Mouse (Mus musculus) MEL (cell line): ENCODE results near the gene Trappc13. TPM values are rescaled to one million over a fixed set of nuclear protein-coding genes. Genes with fewer than 3 reads are reported as not detected.
"Not testable (repeated sequence)": the region's sequence is repeated elsewhere in the genome, so short reads cannot be mapped to it uniquely, and the experiment has no call there.

Experiments used
- DNase-seq: peaks from one replicate; pipeline ENCODE4 v3.0.0; 2011; ENCODE audit warnings: low read depth, low spot score
- H3K27ac ChIP-seq: 2 replicates; pipeline ENCODE4 v1.5.1; 2012; ENCODE audit warnings: low read depth, mild to moderate bottlenecking, control low read depth, low read length, moderate library complexity; ENCODE audit not compliant: control insufficient read depth
- H3K27me3 ChIP-seq, 2 experiments: fragments of 150-350 bp in 1 of 2; sonication (generic) in 1 of 2; 2 replicates each; pipeline ENCODE4 v1.6.1; 2012; ENCODE audit warnings: low read length in 2 of 2, mild to moderate bottlenecking in 2 of 2, improper control_type of control experiment in 1 of 2, moderate library complexity in 1 of 2; ENCODE audit not compliant: insufficient read depth in 2 of 2, control insufficient read depth in 1 of 2
- H3K36me3 ChIP-seq, 2 experiments: 2 replicates each; pipeline ENCODE4 v1.6.1; 2012 to 2014; ENCODE audit warnings: low read length in 2 of 2, improper control_type of control experiment in 1 of 2, inconsistent platforms in 1 of 2, mild to moderate bottlenecking in 1 of 2; ENCODE audit not compliant: insufficient read depth in 2 of 2, control insufficient read depth in 1 of 2
- H3K4me1 ChIP-seq, 2 experiments: fragments of 150-350 bp in 1 of 2; sonication (generic) in 1 of 2; 2 replicates each; pipeline ENCODE4 v1.6.1; 2012; ENCODE audit warnings: low read length in 2 of 2, improper control_type of control experiment in 1 of 2, mild to moderate bottlenecking in 1 of 2; ENCODE audit not compliant: insufficient read depth in 2 of 2, control insufficient read depth in 1 of 2
- H3K4me3 ChIP-seq, 2 experiments: fragments of 150-350 bp in 1 of 2; sonication (generic) in 1 of 2; 2 replicates each; pipeline ENCODE4 v1.5.1; 2012; ENCODE audit warnings: low read depth in 2 of 2, low read length in 2 of 2, mild to moderate bottlenecking in 2 of 2, moderate library complexity in 2 of 2, control low read depth in 1 of 2, improper control_type of control experiment in 1 of 2; ENCODE audit not compliant: control insufficient read depth in 1 of 2, insufficient read depth in 1 of 2
- H3K79me2 ChIP-seq: 2 replicates; pipeline ENCODE4 v1.6.1; 2012; ENCODE audit warnings: mild to moderate bottlenecking, low read length, moderate library complexity; ENCODE audit not compliant: control insufficient read depth, poor library complexity, insufficient read depth
- H3K9ac ChIP-seq: 2 replicates; pipeline ENCODE4 v1.6.1; 2012; ENCODE audit warnings: low read depth, mild to moderate bottlenecking, control low read depth, low read length, moderate library complexity; ENCODE audit not compliant: control insufficient read depth, poor library complexity, severe bottlenecking
- H3K9me3 ChIP-seq: fragments of 150-350 bp; sonication (generic); replicated peaks from 2 replicates; pipeline ENCODE4 v1.6.1; 2012; ENCODE audit warnings: mild to moderate bottlenecking, low read length, improper control_type of control experiment, moderate library complexity; ENCODE audit not compliant: insufficient read depth
- CHD2 ChIP-seq: IDR thresholded peaks from 2 replicates; pipeline ENCODE4 v1.6.1; 2011; ENCODE audit warnings: low read length, improper control_type of control experiment
- CTCF ChIP-seq, 3 experiments: IDR thresholded peaks in 2 of 3; conservative IDR thresholded peaks in 1 of 3; 2 replicates each; pipeline ENCODE4 v1.5.1; 2011 to 2012; ENCODE audit warnings: low read length in 3 of 3, low read depth in 2 of 3, mild to moderate bottlenecking in 2 of 3, improper control_type of control experiment in 1 of 3, inconsistent platforms in 1 of 3, mixed read lengths in 1 of 3, moderate library complexity in 1 of 3; ENCODE audit not compliant: control insufficient read depth in 1 of 3, insufficient read depth in 1 of 3, poor library complexity in 1 of 3, severe bottlenecking in 1 of 3
- GATA1 ChIP-seq: IDR thresholded peaks from 2 replicates; pipeline ENCODE4 v1.6.1; 2011; ENCODE audit warnings: low read depth, low read length, improper control_type of control experiment
- MAFK ChIP-seq: IDR thresholded peaks from 2 replicates; pipeline ENCODE4 v1.6.1; 2011; ENCODE audit warnings: low read depth, mild to moderate bottlenecking, low read length, improper control_type of control experiment, borderline replicate concordance
- MAX ChIP-seq: IDR thresholded peaks from 2 replicates; pipeline ENCODE4 v1.6.1; 2011; ENCODE audit warnings: low read length, improper control_type of control experiment
- NELFE ChIP-seq: IDR thresholded peaks from 2 replicates; pipeline ENCODE4 v1.6.1; 2011; ENCODE audit warnings: low read depth, low read length, improper control_type of control experiment
- POLR2A ChIP-seq, 2 experiments: IDR thresholded peaks; 2 replicates each; pipeline ENCODE4 v1.6.1; 2011 to 2012; ENCODE audit warnings: low read length in 2 of 2, mild to moderate bottlenecking in 2 of 2, control low read depth in 1 of 2, improper control_type of control experiment in 1 of 2, low read depth in 1 of 2, moderate library complexity in 1 of 2; ENCODE audit not compliant: control insufficient read depth in 1 of 2, insufficient read depth in 1 of 2, poor library complexity in 1 of 2
- POLR2AphosphoS5 ChIP-seq: IDR thresholded peaks from 2 replicates; pipeline ENCODE4 v1.6.1; 2012; ENCODE audit warnings: low read depth, borderline replicate concordance, mild to moderate bottlenecking, inconsistent platforms, low read length, moderate library complexity, mixed read lengths
- RAD21 ChIP-seq: IDR thresholded peaks from 2 replicates; pipeline ENCODE4 v1.6.1; 2011; ENCODE audit warnings: mild to moderate bottlenecking, low read depth, low read length, improper control_type of control experiment
- SMC3 ChIP-seq: IDR thresholded peaks from 2 replicates; pipeline ENCODE4 v1.6.1; 2011; ENCODE audit warnings: low read depth, low read length, improper control_type of control experiment
- TBP ChIP-seq: IDR thresholded peaks from 2 replicates; pipeline ENCODE4 v1.8.0; 2011; ENCODE audit warnings: low read depth, low read length, improper control_type of control experiment
- USF1 ChIP-seq: IDR thresholded peaks from 2 replicates; pipeline ENCODE4 v1.6.1; 2014; ENCODE audit warnings: low read depth, mild to moderate bottlenecking, inconsistent platforms, low read length, improper control_type of control experiment, moderate library complexity
- polyA plus RNA-seq, 2 experiments: library from polyadenylated mRNA; stranded (reverse) in 1 of 2; unstranded in 1 of 2; fragments of >175 nt in 1 of 2; fragments of >200 nt in 1 of 2; gene quantifications; 2 replicates each; pipeline versions ENCODE4 v1.2.1 to v1.2.4; 2012; ENCODE audit warnings: low replicate concordance in 2 of 2, low read depth in 1 of 2; ENCODE audit not compliant: insufficient read length in 2 of 2, insufficient read depth in 1 of 2, missing spikeins in 1 of 2
- total RNA-seq: library from RNA; depleted of rRNA; stranded (reverse); fragments of 300-350 nt; gene quantifications from 2 replicates; pipeline ENCODE4 v1.2.3, GENCODE M21; 2012

Gene Trappc13
- total and polyA plus RNA-seq, 3 experiments: 28.3 to 33.5 TPM; not detected in 1

GRCm38 (mm10) chr13:104227478-104227877 lies 49.2 kb upstream of the Trappc13 start:
- H3K27ac ChIP-seq: peak overlapping the region; percentile 51
- no peaks in the 10 kb centered on the region for H3K27me3 ChIP-seq
- H3K4me3 ChIP-seq: peak overlapping the region; percentile 61 to 92
- H3K36me3 ChIP-seq: peaks cover 0 to 25% of the 10 kb centered on the region in 2 experiments; a peak in 3 of 4 replicates
- H3K9ac ChIP-seq: peak overlapping the region; percentile 93
- H3K79me2 ChIP-seq: peaks cover 27% of the 10 kb centered on the region
- TF ChIP-seq USF1 (peak; percentile 68; the same call in 1 of the 2 replicates), POLR2AphosphoS5 (no peak), CHD2 (no peak)
- no peaks in the 10 kb centered on the region for H3K9me3 ChIP-seq
- DNase-seq: peak; percentile 49
- peaks cover 3 to 8% of the 10 kb centered on the region in 2 experiments for H3K4me1 ChIP-seq

- H3K4me3 ChIP-seq: no peak overlapping the region
- no peak overlapping the region for H3K9ac ChIP-seq
- H3K79me2 ChIP-seq: no peaks in the 10 kb centered on the region
- no peaks in the 10 kb centered on the region for H3K27me3 ChIP-seq
- TF ChIP-seq MAFK (no peak), NELFE (no peak), MAX (no peak), GATA1 (peak; percentile 25; the same call in 1 of the 2 replicates), RAD21 (peak; percentile 41), TBP (no peak), POLR2A (IDR thresholded peaks at IDR 0.05; ENCODE audit: control insufficient read depth in 1 of 2, insufficient read depth in 1 of 2, low read depth in 1 of 2, low read length in 2 of 2, poor library complexity in 1 of 2) (no peak), CTCF (IDR thresholded peaks at IDR 0.05 in 2 of 3, conservative IDR thresholded peaks at IDR 0.05 in 1 of 3; ENCODE audit: control insufficient read depth in 1 of 3, insufficient read depth in 1 of 3, low read depth in 2 of 3, low read length in 3 of 3, poor library complexity in 1 of 3, severe bottlenecking in 1 of 3) (peak in 1 of 3 experiments; percentile 46; a peak in 2 of 6 replicates), SMC3 (peak; percentile 19; the same call in 1 of the 2 replicates)
- TF ChIP-seq, all 39 proteins: peak for 4
- peaks cover 0 to 30% of the 10 kb centered on the region in 2 experiments; a peak in 2 of 4 replicates for H3K36me3 ChIP-seq
- H3K9me3 ChIP-seq: no peaks in the 10 kb centered on the region
- H3K4me1 ChIP-seq: no peaks in the 10 kb centered on the region
- peak; percentile 41 for DNase-seq
- H3K27ac ChIP-seq: no peak overlapping the region
Observed at GRCm38 (mm10) chr13:104204313-104204712, 26.0 kb upstream of the Trappc13 start.

- not testable (repeated sequence) for H3K27ac ChIP-seq, H3K27me3 ChIP-seq, H3K4me1 ChIP-seq, H3K9me3 ChIP-seq, H3K9ac ChIP-seq, H3K4me3 ChIP-seq
- DNase-seq: peak; percentile 58
- H3K36me3 ChIP-seq: peaks cover 0 to 18% of the 10 kb centered on the region in 2 experiments; a peak in 2 of 4 replicates
- TF ChIP-seq GATA1: peak; percentile 51
- TF ChIP-seq, all 39 proteins: peak for 1; not testable (repeated sequence) for 38
- not testable (repeated sequence) for H3K79me2 ChIP-seq
Observed at GRCm38 (mm10) chr13:104195891-104196290, 17.6 kb upstream of the Trappc13 start.
